Mouse (Mus musculus): ENCODE measurements around the gene Dupd1.
A peak's percentile ranks its signal among the peaks of the same experiment; 100 is the strongest.
"Not testable (repeated sequence)": the region's sequence is repeated elsewhere in the genome, so short reads cannot be mapped to it uniquely, and the experiment has no call there.

The Dupd1 gene

GRCm38 (mm10) chr14:21676223-21676622 is 38.2 kb downstream of the Dupd1 start:
- no peak for DNase-seq (ENCODE audit: low read depth, low spot score)

DNA sequence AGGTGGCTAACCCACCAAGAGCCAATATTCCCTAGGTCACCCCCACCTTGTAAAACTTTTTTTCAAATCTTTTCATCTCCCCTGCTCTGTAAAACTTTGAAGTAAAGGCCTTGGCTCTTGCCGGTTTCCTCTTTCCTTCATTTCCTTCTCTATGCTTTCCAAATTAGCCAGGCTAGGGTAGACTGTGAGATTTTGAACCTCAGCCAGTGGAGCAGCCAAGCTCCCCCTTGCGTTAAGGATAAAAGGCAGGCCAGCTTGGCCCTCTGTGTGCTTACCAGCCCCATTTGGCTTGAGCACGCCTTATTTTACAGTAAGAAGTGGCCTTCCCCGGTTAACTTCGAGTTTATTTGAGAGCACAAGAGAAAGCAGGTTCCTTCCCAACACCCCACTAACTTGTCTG is 39.9 kb downstream of the Dupd1 start:
- no peak for DNase-seq (ENCODE audit: low read depth, low spot score)

- DNase-seq (ENCODE audit: low read depth, low spot score) = no peak
These were observed 41.3 kb downstream of the Dupd1 start for GRCm38 (mm10) chr14:21673100-21673499.

DNA sequence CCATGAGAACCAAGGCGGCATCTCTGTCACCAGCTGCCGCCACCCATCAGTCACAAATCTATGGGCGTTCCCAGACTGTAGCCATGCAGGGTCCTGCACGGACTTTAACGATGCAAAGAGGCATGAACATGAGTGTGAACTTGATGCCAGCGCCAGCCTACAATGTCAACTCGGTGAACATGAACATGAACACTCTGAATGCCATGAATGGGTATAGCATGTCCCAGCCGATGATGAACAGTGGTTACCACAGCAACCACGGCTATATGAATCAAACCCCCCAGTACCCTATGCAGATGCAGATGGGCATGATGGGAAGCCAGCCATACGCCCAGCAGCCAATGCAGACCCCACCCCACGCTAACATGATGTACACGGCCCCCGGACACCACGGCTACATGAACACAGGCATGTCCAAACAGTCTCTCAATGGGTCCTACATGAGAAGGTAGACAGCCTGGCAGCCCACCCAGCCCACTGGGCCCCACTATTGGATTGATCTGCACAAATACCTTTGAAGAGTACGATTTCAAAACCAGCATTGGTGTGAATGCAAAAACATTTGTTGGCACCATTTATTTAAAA is 43.9 kb downstream of the Dupd1 start:
- not testable (repeated sequence) for DNase-seq (ENCODE audit: low read depth, low spot score)

GRCm38 (mm10) chr14:21669633-21670421 is 44.5 kb downstream of the Dupd1 start:
- DNase-seq (ENCODE audit: low read depth, low spot score) = no peak

DNA sequence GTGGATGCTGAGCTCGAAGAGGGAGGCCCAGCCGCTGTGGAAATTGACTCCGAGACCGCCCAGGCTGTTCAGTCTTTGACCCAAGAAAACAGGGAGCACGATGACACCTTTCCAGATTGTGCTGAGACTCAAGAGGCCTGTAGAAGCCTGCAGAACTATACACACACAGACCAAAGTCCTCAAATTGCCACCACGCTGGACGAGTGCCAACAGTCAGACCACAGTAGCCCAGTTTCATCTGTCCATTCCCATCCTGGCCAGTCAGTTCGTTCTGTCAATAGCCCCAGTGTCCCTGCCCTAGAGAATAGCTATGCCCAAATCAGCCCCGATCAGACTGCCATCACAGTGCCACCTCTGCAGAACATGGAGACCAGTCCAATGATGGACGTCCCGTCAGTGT is 45.2 kb downstream of the Dupd1 start:
- no peak for DNase-seq (ENCODE audit: low read depth, low spot score)

- no peak for DNase-seq (ENCODE audit: low read depth, low spot score)
These were observed 51.8 kb downstream of the Dupd1 start for GRCm38 (mm10) chr14:21662465-21663142.

DNA sequence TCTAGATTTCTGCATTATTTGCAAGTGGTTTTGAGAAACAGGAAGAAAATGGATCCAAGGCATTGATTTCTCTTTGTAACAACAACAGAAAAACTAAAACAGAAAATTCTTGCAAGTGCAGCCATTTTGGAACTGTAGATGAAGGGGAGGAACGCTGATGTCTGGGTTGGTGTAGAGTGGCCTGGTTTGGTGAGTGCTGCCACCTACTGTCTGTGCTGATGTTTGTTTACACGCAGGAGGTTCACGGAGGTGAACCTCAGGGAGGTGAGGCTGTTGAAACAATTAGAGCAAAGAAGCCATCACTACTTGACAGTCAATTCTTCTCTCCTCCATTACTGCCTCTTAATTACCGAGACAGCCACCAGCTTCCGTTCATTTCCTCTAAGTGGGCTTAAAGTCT is 54.7 kb downstream of the Dupd1 start:
- DNase-seq (ENCODE audit: low read depth, low spot score) = peak; percentile 30

DNA sequence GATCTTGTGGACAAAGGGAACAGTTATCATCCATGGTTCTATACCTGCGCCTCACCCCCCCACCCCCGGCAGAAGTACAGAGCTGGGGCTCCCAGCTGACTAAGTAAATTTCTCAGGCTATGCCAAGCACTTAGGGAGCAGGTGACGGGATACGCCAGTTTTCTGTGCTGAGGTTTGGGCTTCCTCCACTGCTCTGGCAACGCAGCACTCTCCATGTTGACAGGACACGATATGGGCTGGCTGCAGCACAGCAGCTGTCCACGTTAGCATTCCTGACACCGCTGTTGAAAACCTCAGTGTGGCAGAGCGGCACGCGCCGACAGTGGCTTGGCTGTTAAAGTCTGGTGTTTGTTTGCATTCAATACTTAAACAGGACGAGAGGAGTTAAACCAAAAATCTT is 55.2 kb downstream of the Dupd1 start:
- DNase-seq (ENCODE audit: low read depth, low spot score) = no peak

- DNase-seq (ENCODE audit: low read depth, low spot score) = no peak
These were observed 60.6 kb downstream of the Dupd1 start for GRCm38 (mm10) chr14:21653813-21654212.

GRCm38 (mm10) chr14:21640806-21641435 is 73.5 kb downstream of the Dupd1 start:
- DNase-seq (ENCODE audit: low read depth, low spot score) = no peak

- DNase-seq (ENCODE audit: low read depth, low spot score) = no peak
These were observed 77.8 kb downstream of the Dupd1 start for GRCm38 (mm10) chr14:21636548-21636947.

- DNase-seq (ENCODE audit: low read depth, low spot score) = no peak
These were observed 82.6 kb downstream of the Dupd1 start for GRCm38 (mm10) chr14:21631665-21632200.
